Mouse (Mus musculus): ENCODE measurements around the gene Foxi1.

The Foxi1 gene

DNA sequence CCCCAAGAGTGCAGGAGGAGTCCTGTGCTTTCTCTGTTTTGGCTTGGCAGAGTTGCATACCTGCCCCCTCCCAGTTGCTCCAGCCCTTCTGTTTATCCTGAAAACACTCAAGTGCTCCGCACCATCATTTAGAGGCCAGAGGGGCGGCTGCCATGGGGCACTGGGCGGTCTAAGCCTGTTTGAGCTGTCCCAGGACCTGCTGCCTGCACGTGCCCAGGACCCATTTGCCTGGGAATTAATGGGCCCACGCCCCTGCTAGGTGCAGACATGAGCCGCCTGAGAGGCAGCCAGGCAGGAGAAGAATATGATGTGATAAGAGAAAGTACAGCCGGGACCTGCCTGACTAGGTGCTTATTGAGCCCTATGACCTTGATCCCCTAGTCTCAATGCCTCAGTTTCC, 52.7 kb downstream of the Foxi1 start:
- peak; percentile 57 for DNase-seq

Data from kidney, adult 11 months (tissue).